Mouse (Mus musculus) neural tube, embryonic 14.5 days (tissue): ENCODE measurements around the gene Bean1. TPM values are rescaled to one million over a fixed set of nuclear protein-coding genes. Genes with fewer than 3 reads are reported as not detected.
A peak's percentile ranks its signal among the peaks of the same experiment; 100 is the strongest.

Source experiments
- ATAC-seq: fragments of 200-750 bp; cut with Nextera tagmentation; 2 replicates; pipeline ENCODE4 v1.8.0; 2017; ENCODE audit warnings: low read depth, mild to moderate bottlenecking, moderate TSS enrichment, moderate library complexity
- H3K27ac ChIP-seq: fragments of 300-500 bp; sonication (generic); 2 replicates; pipeline ENCODE4 v1.5.1; 2014; ENCODE audit warnings: low read depth, mild to moderate bottlenecking, control low read depth, low read length, moderate library complexity, mixed read lengths
- H3K27me3 ChIP-seq: fragments of 300-500 bp; sonication (generic); 2 replicates; pipeline ENCODE4 v1.6.1; 2014; ENCODE audit warnings: low read length; ENCODE audit not compliant: control insufficient read depth, insufficient read depth
- H3K36me3 ChIP-seq: fragments of 300-500 bp; sonication (generic); 2 replicates; pipeline ENCODE4 v1.6.1; 2014; ENCODE audit warnings: low read length, mixed read lengths; ENCODE audit not compliant: control insufficient read depth, insufficient read depth
- H3K4me1 ChIP-seq: fragments of 300-500 bp; sonication (generic); 2 replicates; pipeline ENCODE4 v1.6.1; 2014; ENCODE audit warnings: low read length; ENCODE audit not compliant: control insufficient read depth, insufficient read depth
- H3K4me2 ChIP-seq: fragments of 300-500 bp; sonication (generic); 2 replicates; pipeline ENCODE4 v1.6.1; 2014; ENCODE audit warnings: mild to moderate bottlenecking, low read depth, low read length, control low read depth
- H3K4me3 ChIP-seq: fragments of 300-500 bp; sonication (generic); 2 replicates; pipeline ENCODE4 v1.5.1; 2014; ENCODE audit warnings: low read depth, low read length, control low read depth, mixed read lengths
- H3K9ac ChIP-seq: fragments of 300-500 bp; sonication (generic); replicated peaks from 2 replicates; pipeline ENCODE4 v1.6.1; 2014; ENCODE audit warnings: low read depth, mild to moderate bottlenecking, control low read depth, low read length, mixed read lengths
- H3K9me3 ChIP-seq: fragments of 300-500 bp; sonication (generic); 2 replicates; pipeline ENCODE4 v1.6.1; 2016; ENCODE audit warnings: low read length; ENCODE audit not compliant: control insufficient read depth
- WGBS: fragments of 180-500 bp; shearing (Covaris S2); extraction: QIAGEN DNeasy Blood & Tissue Kit; methylation state at CpG from one replicate; pipeline ENCODE4 v1.1.7; 2014; 5-methylcytosine and 5-hydroxymethylcytosine counted together
- polyA plus RNA-seq: library from polyadenylated mRNA; unstranded; fragments of >200 nt; fragmentation: Nextera tagmentation; extraction: Ambion mirVana; gene quantifications from 2 replicates; pipeline ENCODE4 v1.2.1, GENCODE M21; 2014

Bean1 gene
- polyA plus RNA-seq: 10.2 and 13.5 TPM in 2 replicates

DNA sequence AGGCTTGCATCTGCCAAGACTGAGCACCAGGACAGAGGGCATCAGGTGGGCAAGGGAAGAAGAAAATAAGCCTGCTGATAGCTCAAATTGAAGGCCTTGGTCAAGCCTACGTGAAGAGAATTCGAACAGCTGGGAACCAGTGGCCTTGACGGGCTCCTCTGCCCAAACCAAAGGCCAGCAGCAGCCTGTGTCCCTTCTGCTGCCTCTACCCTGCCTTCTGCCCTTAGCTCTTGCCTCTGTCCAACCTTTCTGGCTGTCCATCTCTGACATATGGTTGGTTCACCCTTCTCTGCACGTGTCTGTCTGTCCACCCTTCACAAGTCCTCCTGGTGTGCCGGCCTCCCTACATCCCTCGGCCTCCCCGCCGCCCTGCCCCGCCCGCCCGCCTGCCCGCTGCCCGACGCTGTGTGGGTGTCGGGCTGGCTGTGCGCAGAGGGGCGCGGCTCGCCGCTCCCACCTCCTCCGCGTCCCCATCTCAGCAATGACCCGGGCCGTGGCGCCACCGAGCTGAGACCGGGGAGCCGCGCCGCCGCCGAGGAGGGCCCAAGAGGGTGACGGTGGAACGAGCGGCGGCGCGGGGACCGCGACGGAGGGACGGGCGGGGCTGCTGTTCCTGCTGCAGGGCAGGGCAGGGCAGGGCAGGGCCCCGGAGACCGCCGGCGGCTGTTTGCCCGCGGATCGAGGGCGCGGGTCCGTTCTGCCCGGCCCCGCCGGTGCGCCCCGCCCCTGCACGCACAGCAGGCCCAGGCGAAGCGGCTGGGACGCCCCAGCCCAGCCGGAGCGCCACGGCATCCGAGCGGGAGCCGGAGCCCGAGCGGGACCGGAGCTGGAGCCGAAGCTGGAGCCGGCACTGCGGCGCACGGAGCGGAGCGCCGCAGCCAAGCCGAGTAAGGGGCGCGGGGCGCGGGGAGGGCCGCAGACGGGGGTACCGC lies at the start of gene Bean1:
Gene Bean1 (plus strand): TSS at position 325 of the 932 bp plus-strand sequence.
- Histone ChIP-seq H3K27me3 (peaks cover 8% of the 10 kb centered on the region), H3K4me1 (0 out of 2 replicates have a peak, but pooled peaks cover 4% of the 10 kb centered on the region), H3K9me3 (no peaks in the 10 kb centered on the region), H3K27ac (peak within 1 kb of the TSS; percentile 52), H3K4me2 (peak within 1 kb of the TSS; percentile 66), H3K9ac (peak within 1 kb of the TSS; percentile 88), H3K4me3 (peak within 1 kb of the TSS; percentile 64), H3K36me3 (no peaks in the 10 kb centered on the region)
- peak; percentile 90 for ATAC-seq
- under 1% methylated on average over 59 of the region's 87 CpGs for WGBS

- H3K9me3 ChIP-seq: no peaks in the 10 kb centered on the region
- no peak overlapping the region for H3K4me2 ChIP-seq
- no peaks in the 10 kb centered on the region for H3K27me3 ChIP-seq
- no peak overlapping the region for H3K4me3 ChIP-seq
- no peak overlapping the region for H3K27ac ChIP-seq
- no peaks in the 10 kb centered on the region for H3K36me3 ChIP-seq
- no peaks in the 10 kb centered on the region for H3K4me1 ChIP-seq
- ATAC-seq: no peak
- H3K9ac ChIP-seq: no peak overlapping the region
- 83% methylated on average over 12 of the region's 12 CpGs for WGBS
Observed at GRCm38 (mm10) chr8:104121640-104122416, 48.4 kb upstream of the Bean1 start.

DNA sequence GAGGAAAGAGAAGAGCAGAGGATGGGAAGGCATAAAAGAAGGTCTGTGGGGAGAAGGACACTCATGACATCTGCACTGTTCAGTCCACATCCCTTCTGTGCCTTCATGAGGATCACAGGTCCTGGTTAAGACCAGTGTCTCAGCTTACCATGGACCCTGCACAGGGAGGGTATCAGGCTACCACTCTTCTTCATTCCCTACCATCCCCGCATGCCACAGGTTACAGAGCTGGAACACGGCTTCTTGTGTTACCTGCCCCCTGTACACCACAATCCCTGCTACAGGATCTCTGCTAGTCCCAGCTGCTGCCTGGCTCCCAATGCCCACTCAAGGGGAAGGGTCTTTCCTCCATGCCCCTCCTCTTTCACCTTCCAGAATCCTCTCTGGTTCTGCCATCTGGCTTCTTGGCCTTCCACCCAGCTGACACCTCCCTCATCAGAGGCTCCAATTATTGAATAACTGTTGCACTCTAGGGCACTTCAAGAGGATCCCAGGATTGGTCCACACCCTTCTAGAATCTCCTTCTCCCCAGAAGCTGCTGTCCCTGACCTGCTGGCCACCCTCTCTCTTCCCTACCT lies 47.1 kb upstream of the Bean1 start:
- Histone ChIP-seq H3K4me3 (no peak overlapping the region), H3K9me3 (no peaks in the 10 kb centered on the region), H3K4me2 (no peak overlapping the region), H3K27me3 (no peaks in the 10 kb centered on the region), H3K9ac (no peak overlapping the region), H3K4me1 (no peaks in the 10 kb centered on the region), H3K36me3 (no peaks in the 10 kb centered on the region), H3K27ac (no peak overlapping the region)
- no peak for ATAC-seq
- WGBS: 95% methylated on average over 2 of the region's 2 CpGs

- Histone ChIP-seq H3K9ac (no peak overlapping the region), H3K4me1 (no peaks in the 10 kb centered on the region), H3K27me3 (no peaks in the 10 kb centered on the region), H3K27ac (no peak overlapping the region), H3K36me3 (no peaks in the 10 kb centered on the region), H3K4me2 (no peak overlapping the region), H3K9me3 (no peaks in the 10 kb centered on the region), H3K4me3 (no peak overlapping the region)
- no peak for ATAC-seq
- WGBS: 86% methylated on average over 5 of the region's 5 CpGs
Observed at GRCm38 (mm10) chr8:104124534-104124933, 45.7 kb upstream of the Bean1 start.

- Histone ChIP-seq H3K4me2 (no peak overlapping the region), H3K36me3 (no peaks in the 10 kb centered on the region), H3K9me3 (no peaks in the 10 kb centered on the region), H3K27me3 (no peaks in the 10 kb centered on the region), H3K27ac (no peak overlapping the region), H3K4me1 (no peaks in the 10 kb centered on the region), H3K9ac (no peak overlapping the region), H3K4me3 (no peak overlapping the region)
- ATAC-seq: no peak
- WGBS: 72% methylated on average over 4 of the region's 4 CpGs
Observed at GRCm38 (mm10) chr8:104127160-104127883, 42.9 kb upstream of the Bean1 start.

GRCm38 (mm10) chr8:104130916-104131315 lies 39.3 kb upstream of the Bean1 start:
- ATAC-seq: no peak

GRCm38 (mm10) chr8:104131414-104131975 lies 38.7 kb upstream of the Bean1 start:
- ATAC-seq: no peak
- 80% methylated on average over 7 of the region's 7 CpGs for WGBS

More at GRCm38 (mm10) chr8:104130916-104131315, 39.3 kb upstream of the Bean1 start:
- Histone ChIP-seq H3K4me2 (no peak overlapping the region), H3K36me3 (no peaks in the 10 kb centered on the region), H3K9me3 (no peaks in the 10 kb centered on the region), H3K4me1 (no peaks in the 10 kb centered on the region), H3K27ac (no peak overlapping the region), H3K4me3 (no peak overlapping the region), H3K27me3 (no peaks in the 10 kb centered on the region), H3K9ac (no peak overlapping the region)
- 96% methylated on average over 9 of the region's 9 CpGs for WGBS

DNA sequence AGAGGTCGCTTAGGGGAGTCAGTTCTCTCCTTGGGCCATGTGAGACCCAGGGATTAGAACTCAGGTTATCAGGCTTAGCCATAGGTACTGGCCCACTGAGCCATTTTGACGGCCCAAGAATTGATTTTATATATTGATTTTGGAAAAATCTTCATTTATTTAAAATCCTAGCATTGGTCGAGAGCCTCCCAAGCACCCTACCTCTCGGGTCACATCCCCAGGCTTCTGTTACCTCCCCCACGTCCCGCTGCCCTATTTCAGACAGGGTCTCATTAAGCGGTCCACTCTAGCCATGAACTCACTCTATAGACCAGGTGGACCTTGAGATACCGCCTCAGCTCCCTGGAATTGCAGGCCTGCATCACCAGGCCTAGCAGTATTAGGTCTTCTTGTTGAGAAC lies 35.7 kb upstream of the Bean1 start:
- Histone ChIP-seq H3K9ac (no peak overlapping the region), H3K27me3 (no peaks in the 10 kb centered on the region), H3K4me2 (no peak overlapping the region), H3K4me3 (no peak overlapping the region), H3K27ac (no peak overlapping the region), H3K36me3 (no peaks in the 10 kb centered on the region), H3K4me1 (no peaks in the 10 kb centered on the region), H3K9me3 (no peaks in the 10 kb centered on the region)
- 95% methylated on average over 8 of the region's 8 CpGs for WGBS
- ATAC-seq: no peak

More at GRCm38 (mm10) chr8:104131414-104131975, 38.7 kb upstream of the Bean1 start:
- no peaks in the 10 kb centered on the region for H3K4me1 ChIP-seq
- no peaks in the 10 kb centered on the region for H3K27me3 ChIP-seq
- no peaks in the 10 kb centered on the region for H3K9me3 ChIP-seq
- H3K4me2 ChIP-seq: no peak overlapping the region
- H3K27ac ChIP-seq: no peak overlapping the region
- H3K4me3 ChIP-seq: no peak overlapping the region
- no peaks in the 10 kb centered on the region for H3K36me3 ChIP-seq
- H3K9ac ChIP-seq: no peak overlapping the region
